Mouse (Mus musculus) thymus, postnatal 0 days (tissue): ENCODE results near the gene Adam15. TPM values are rescaled to one million over a fixed set of nuclear protein-coding genes. Genes with fewer than 3 reads are reported as not detected.

Source experiments
- DNase-seq: peaks from one replicate; pipeline ENCODE4 v3.0.0-alpha.2; 2015; ENCODE audit warnings: low spot score
- polyA plus RNA-seq: library from polyadenylated mRNA; unstranded; fragments of >200 nt; fragmentation: Nextera tagmentation; extraction: Ambion mirVana; gene quantifications from 2 replicates; pipeline ENCODE4 v1.2.1, GENCODE M21; 2015

Adam15 gene
- polyA plus RNA-seq = 17.4 and 18.1 TPM in 2 replicates

- peak; percentile 80 for DNase-seq
Observed at GRCm38 (mm10) chr3:89349869-89350501, at the start of gene Adam15. Adam15 (minus strand) TSS chr3:89349996.

- no peak for DNase-seq
Observed at GRCm38 (mm10) chr3:89396654-89397005, 46.8 kb upstream of the Adam15 start.

GRCm38 (mm10) chr3:89395806-89396653 is 46.2 kb upstream of the Adam15 start:
- DNase-seq = peak; percentile 77

- DNase-seq = no peak
Observed at GRCm38 (mm10) chr3:89395419-89395805, 45.6 kb upstream of the Adam15 start.

- DNase-seq = no peak
Observed at GRCm38 (mm10) chr3:89394894-89395256, 45.1 kb upstream of the Adam15 start.

- peak; percentile 25 for DNase-seq
Observed at GRCm38 (mm10) chr3:89394006-89394893, 44.5 kb upstream of the Adam15 start, which contains the start of gene Zbtb7b. Zbtb7b (minus strand) TSS chr3:89394776.

- DNase-seq = peak; percentile 34
Observed at GRCm38 (mm10) chr3:89393605-89394004, 43.8 kb upstream of the Adam15 start.

GRCm38 (mm10) chr3:89392871-89393311 is 43.1 kb upstream of the Adam15 start:
- DNase-seq = peak; percentile 7

- peak; percentile 25 for DNase-seq
Observed at GRCm38 (mm10) chr3:89391663-89392511, 42.1 kb upstream of the Adam15 start.

- peak; percentile 19 for DNase-seq
Observed at GRCm38 (mm10) chr3:89390699-89391662, 41.2 kb upstream of the Adam15 start.

- DNase-seq = no peak
Observed at GRCm38 (mm10) chr3:89390111-89390515, 40.3 kb upstream of the Adam15 start.

GRCm38 (mm10) chr3:89388901-89389740 is 39.3 kb upstream of the Adam15 start:
- DNase-seq = peak; percentile 78

GRCm38 (mm10) chr3:89388134-89388881 is 38.5 kb upstream of the Adam15 start:
- DNase-seq = no peak

- no peak for DNase-seq
Observed at GRCm38 (mm10) chr3:89387632-89388031, 37.8 kb upstream of the Adam15 start.

GRCm38 (mm10) chr3:89386438-89387420 is 36.9 kb upstream of the Adam15 start:
- no peak for DNase-seq

- DNase-seq = peak; percentile 49
Observed at GRCm38 (mm10) chr3:89385451-89385850, 35.7 kb upstream of the Adam15 start.
